Mouse (Mus musculus) small intestine, adult 2 months (tissue): ENCODE results near the gene Tmem205. TPM values are rescaled to one million over a fixed set of nuclear protein-coding genes. Genes with fewer than 3 reads are reported as not detected.

ENCODE experiments used
- H3K27ac ChIP-seq: fragments of 200-500 bp; 2 replicates; pipeline ENCODE4 v1.5.1; 2012; ENCODE audit warnings: low read depth, low read length, control low read depth, inconsistent platforms; ENCODE audit not compliant: insufficient read depth
- H3K27me3 ChIP-seq: fragments of 200-500 bp; 2 replicates; pipeline ENCODE4 v1.6.1; 2012; ENCODE audit warnings: mild to moderate bottlenecking, moderate library complexity, low read length, inconsistent platforms; ENCODE audit not compliant: control insufficient read depth, insufficient read depth
- H3K36me3 ChIP-seq: fragments of 200-500 bp; 2 replicates; pipeline ENCODE4 v1.6.1; 2012; ENCODE audit warnings: mild to moderate bottlenecking, low read length, control low read depth, inconsistent platforms; ENCODE audit not compliant: control insufficient read depth, insufficient read depth
- H3K4me1 ChIP-seq: fragments of 200-500 bp; 2 replicates; pipeline ENCODE4 v1.6.1; 2012; ENCODE audit warnings: low read length, inconsistent platforms, mixed read lengths; ENCODE audit not compliant: control insufficient read depth, insufficient read depth, insufficient read length
- H3K4me3 ChIP-seq: fragments of 200-500 bp; 2 replicates; pipeline ENCODE4 v1.5.1; 2012; ENCODE audit warnings: low read depth, mild to moderate bottlenecking, control low read depth, inconsistent platforms, low read length, moderate library complexity
- CTCF ChIP-seq: fragments of 200-500 bp; IDR thresholded peaks from 2 replicates; pipeline ENCODE4 v1.5.1; 2012; ENCODE audit warnings: low read depth, mild to moderate bottlenecking, control low read depth, inconsistent platforms, low read length, moderate library complexity, mixed read lengths; ENCODE audit not compliant: insufficient replicate concordance, insufficient read length; ENCODE audit errors: extremely low read depth
- POLR2A ChIP-seq: fragments of 200-500 bp; IDR thresholded peaks from 2 replicates; pipeline ENCODE4 v1.6.1; 2012; ENCODE audit warnings: low read depth, mild to moderate bottlenecking, control low read depth, inconsistent platforms, low read length, moderate library complexity
- WGBS: fragments of 180-500 bp; shearing (Covaris S2); methylation state at CpG from one replicate; pipeline ENCODE4 v1.1.7; 2018; 5-methylcytosine and 5-hydroxymethylcytosine counted together
- polyA plus RNA-seq: library from polyadenylated mRNA; depleted of rRNA; stranded (reverse); fragments of >200 nt; gene quantifications from 2 replicates; pipeline ENCODE4 v1.2.3, GENCODE M21; 2012

Gene Tmem205
- polyA plus RNA-seq, 1 experiment, result 113 TPM

DNA sequence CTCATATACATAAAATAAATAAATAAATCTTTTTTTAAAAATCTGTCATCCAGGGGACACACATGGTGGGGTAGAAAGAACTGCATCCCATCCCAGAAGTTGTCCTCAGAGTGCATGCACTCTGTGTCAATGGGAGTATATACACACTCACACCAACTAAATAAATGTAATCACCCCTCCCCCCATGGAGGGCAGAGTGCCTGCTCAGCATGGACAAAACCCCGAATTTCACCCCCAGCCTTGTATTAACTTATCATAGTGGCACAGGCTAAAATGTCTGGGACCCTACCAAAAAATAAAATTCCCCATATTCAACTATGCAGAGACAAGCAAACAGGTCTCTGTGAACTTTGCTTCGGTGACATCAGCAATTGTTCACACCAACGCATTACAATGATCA lies 27.3 kb upstream of the Tmem205 start:
- 47% methylated on average over 3 of the region's 3 CpGs for WGBS
- H3K27ac ChIP-seq, result no peak overlapping the region
- TF ChIP-seq POLR2A (no peak), CTCF (no peak)
- H3K36me3 ChIP-seq, result no peaks in the 10 kb centered on the region
- H3K4me3 ChIP-seq, result no peak overlapping the region
- H3K27me3 ChIP-seq, result no peaks in the 10 kb centered on the region
- H3K4me1 ChIP-seq, result 0 out of 2 replicates have a peak, but pooled peaks cover 3% of the 10 kb centered on the region

DNA sequence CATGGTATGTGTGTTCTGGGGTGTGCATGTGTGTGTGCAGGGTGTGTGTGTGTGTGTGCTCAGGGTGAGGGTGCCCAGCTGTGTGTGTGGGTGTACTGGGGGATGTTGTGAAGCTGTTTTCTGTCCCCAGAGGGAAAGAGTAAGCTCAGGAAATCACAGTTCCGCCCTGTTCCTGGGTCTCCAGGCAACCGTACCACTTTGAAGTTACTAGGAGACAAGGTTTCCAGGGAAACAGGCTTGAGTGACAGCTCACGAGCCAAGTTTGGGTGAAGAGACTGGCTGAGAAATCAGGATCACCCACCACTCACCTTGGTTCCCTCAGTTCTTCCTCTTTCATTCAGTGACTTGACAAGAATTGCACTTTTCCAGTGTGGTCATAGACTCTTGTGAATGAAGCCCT lies 26.2 kb upstream of the Tmem205 start:
- WGBS, result 21% methylated on average over 3 of the region's 3 CpGs
- H3K4me1 ChIP-seq, result 0 out of 2 replicates have a peak, but pooled peaks cover 3% of the 10 kb centered on the region
- TF ChIP-seq POLR2A (no peak), CTCF (no peak)

DNA sequence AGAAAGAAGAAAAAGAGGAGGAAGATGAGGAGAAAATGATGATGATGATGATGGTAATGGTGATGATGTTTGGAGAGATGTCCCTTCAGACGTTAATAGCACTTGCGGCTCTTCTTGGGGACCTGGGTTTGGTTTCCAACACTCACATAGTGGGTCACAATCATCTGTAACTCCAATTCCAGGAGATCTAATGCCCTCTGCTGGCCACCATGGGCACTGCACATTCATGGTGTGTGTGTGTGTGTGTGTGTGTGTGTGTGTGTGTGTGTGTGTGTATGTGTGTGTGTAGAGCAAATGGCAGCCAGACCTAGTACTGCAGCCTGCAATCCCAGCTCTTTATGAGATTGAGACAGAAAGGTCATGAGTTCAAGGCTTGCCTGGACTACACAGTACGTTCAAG lies 24.6 kb upstream of the Tmem205 start:
- TF ChIP-seq POLR2A (no peak), CTCF (no peak)
- no peak overlapping the region for H3K27ac ChIP-seq
- peaks cover 2% of the 10 kb centered on the region; the same call in 1 of the 2 replicates for H3K4me1 ChIP-seq
- H3K4me3 ChIP-seq, result no peak overlapping the region
- no peaks in the 10 kb centered on the region for H3K36me3 ChIP-seq
- 74% methylated on average over 3 of the region's 3 CpGs for WGBS
- 0 out of 2 replicates have a peak, but pooled peaks cover 6% of the 10 kb centered on the region for H3K27me3 ChIP-seq

More for the DNA sequence above, 26.2 kb upstream of the Tmem205 start:
- no peak overlapping the region for H3K27ac ChIP-seq
- H3K4me3 ChIP-seq, result no peak overlapping the region
- H3K27me3 ChIP-seq, result no peaks in the 10 kb centered on the region
- no peaks in the 10 kb centered on the region for H3K36me3 ChIP-seq

DNA sequence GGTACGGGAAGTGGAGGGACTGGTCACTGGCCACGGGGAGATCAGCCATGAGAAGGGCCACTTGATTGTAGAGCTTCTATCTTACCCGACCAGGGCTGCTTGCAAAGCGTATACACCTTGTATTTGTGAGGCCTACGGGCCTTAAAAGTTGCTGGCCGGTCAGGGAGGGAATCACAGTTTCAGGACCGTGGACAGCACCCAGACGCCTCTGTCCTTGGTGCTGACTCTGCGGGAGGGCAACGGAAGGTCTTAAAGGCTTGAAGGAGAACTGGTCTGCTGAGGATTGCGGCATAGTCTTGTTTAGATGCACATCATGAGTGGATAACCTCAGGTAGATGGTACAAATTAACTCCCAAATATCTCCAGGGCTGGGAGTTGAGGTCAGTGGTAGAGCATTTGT lies 23.0 kb upstream of the Tmem205 start:
- Histone ChIP-seq H3K4me1 (peaks cover 2% of the 10 kb centered on the region; the same call in 1 of the 2 replicates), H3K36me3 (no peaks in the 10 kb centered on the region), H3K4me3 (no peak overlapping the region), H3K27ac (no peak overlapping the region), H3K27me3 (0 out of 2 replicates have a peak, but pooled peaks cover 6% of the 10 kb centered on the region)
- 17% methylated on average over 11 of the region's 11 CpGs for WGBS
- no peak for TF ChIP-seq CTCF
- TF ChIP-seq POLR2A, result no peak

DNA sequence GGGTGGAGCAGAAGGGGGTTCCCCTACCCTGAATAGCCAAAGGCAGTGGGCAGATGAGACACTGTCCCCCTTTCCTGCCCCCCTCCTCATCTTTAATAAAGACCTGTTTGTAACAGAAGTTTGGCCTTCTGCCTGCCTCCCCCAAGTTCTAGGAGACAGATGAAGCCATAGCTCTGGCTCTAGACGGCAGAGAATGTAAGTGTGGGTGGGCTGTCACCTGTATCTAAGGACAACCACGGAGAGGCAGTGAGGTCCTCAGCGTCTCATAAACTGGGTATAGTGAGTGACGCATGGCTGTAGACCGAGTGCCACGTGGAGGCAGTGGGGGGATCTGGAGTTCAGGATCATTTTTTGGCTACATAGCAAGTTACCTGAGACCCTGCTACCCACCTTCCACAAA lies 21.4 kb upstream of the Tmem205 start:
- no peak for TF ChIP-seq CTCF
- no peak for TF ChIP-seq POLR2A

DNA sequence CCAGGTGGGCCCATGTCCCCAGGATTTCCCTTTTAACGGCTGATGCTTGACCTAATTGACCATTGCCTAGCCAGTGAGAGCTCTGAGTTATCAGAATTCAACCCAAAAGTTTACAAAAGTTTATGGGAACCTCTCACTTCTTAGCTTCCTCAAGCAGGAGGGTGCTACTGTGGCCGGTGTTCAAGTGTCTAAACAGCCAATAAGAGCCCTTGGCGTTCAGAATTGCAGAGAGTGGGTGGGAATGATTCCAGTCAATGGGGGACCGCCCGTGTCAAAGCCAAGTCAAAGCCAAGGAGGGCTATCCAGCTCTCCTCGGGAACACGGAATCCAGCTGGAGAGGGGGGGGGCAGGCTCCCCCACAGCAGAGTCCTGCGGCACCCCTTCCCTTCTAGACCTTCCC lies 20.8 kb upstream of the Tmem205 start:
- no peaks in the 10 kb centered on the region for H3K36me3 ChIP-seq
- TF ChIP-seq CTCF (no peak), POLR2A (no peak)
- no peak overlapping the region for H3K27ac ChIP-seq
- no peak overlapping the region for H3K4me3 ChIP-seq
- 0 out of 2 replicates have a peak, but pooled peaks cover 6% of the 10 kb centered on the region for H3K27me3 ChIP-seq
- peaks cover 4% of the 10 kb centered on the region; the same call in 1 of the 2 replicates for H3K4me1 ChIP-seq
- 54% methylated on average over 8 of the region's 8 CpGs for WGBS

More for the DNA sequence above, 21.4 kb upstream of the Tmem205 start:
- 68% methylated on average over 6 of the region's 6 CpGs for WGBS
- Histone ChIP-seq H3K27ac (no peak overlapping the region), H3K4me1 (peaks cover 4% of the 10 kb centered on the region; the same call in 1 of the 2 replicates), H3K36me3 (no peaks in the 10 kb centered on the region), H3K4me3 (no peak overlapping the region), H3K27me3 (0 out of 2 replicates have a peak, but pooled peaks cover 6% of the 10 kb centered on the region)

DNA sequence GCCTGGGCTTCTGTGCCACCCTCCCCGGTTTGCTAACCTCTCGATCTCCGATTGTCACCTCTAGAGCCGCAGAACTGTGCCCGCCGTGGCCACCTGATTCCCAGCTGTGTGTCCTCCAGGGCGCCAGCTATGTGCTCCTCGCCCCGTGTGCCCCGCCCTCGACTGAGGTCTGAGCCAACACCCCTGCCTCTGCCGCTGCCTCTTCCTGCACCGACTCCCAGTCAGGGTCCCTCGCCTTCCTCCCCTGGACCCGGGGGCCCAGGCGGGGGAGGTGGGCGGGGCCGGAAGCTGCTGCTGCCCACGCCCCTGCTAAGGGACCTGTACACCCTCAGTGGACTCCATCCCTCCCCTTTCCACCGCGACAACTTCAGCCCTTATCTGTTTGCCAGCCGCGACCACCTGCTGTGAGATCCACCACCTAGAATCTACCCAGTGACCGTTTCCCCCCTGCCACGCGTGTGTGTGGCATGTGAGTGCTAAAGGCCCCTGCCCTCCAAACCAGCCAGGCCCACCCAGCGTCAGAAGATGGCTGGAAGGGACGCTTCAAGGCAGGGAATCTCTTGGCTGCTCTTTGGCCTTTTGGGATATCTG lies 20.3 kb upstream of the Tmem205 start:
- Histone ChIP-seq H3K4me1 (peaks cover 4% of the 10 kb centered on the region; the same call in 1 of the 2 replicates), H3K4me3 (no peak overlapping the region), H3K27ac (no peak overlapping the region), H3K27me3 (0 out of 2 replicates have a peak, but pooled peaks cover 6% of the 10 kb centered on the region), H3K36me3 (no peaks in the 10 kb centered on the region)
- WGBS, result 6% methylated on average over 28 of the region's 28 CpGs
- no peak for TF ChIP-seq CTCF
- TF ChIP-seq POLR2A, result no peak

DNA sequence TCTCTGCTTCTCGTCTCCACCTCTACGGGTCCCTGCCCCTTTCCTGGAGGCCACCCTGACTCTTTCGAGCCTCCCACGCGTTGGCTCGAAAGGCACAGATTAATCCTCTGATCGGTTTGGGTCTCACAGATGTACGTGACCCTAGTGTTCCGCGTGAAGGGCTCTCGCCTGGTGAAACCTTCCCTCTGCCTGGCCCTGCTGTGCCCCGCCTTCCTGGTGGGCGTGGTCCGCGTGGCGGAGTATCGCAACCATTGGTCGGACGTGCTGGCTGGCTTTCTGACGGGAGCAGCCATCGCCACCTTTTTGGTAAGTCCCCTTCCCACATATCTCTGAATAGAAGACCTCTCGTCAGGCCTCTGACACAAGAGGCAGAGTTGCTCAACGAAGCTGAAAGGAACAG lies 16.9 kb upstream of the Tmem205 start:
- TF ChIP-seq CTCF, result no peak
- TF ChIP-seq POLR2A, result no peak
- no peak overlapping the region for H3K4me3 ChIP-seq
- H3K27ac ChIP-seq, result no peak overlapping the region
- H3K27me3 ChIP-seq, result 0 out of 2 replicates have a peak, but pooled peaks cover 6% of the 10 kb centered on the region
- H3K36me3 ChIP-seq, result no peaks in the 10 kb centered on the region
- 15% methylated on average over 23 of the region's 23 CpGs for WGBS
- H3K4me1 ChIP-seq, result peaks cover 4% of the 10 kb centered on the region; the same call in 1 of the 2 replicates
